Mouse (Mus musculus) MEL (cell line): Measurements from ENCODE around the gene Tmem91.

Experiments
- CTCF ChIP-seq, 3 experiments: IDR thresholded peaks in 2 of 3; conservative IDR thresholded peaks in 1 of 3; 2 replicates each; pipeline ENCODE4 v1.5.1; 2011 to 2012; ENCODE audit warnings: low read length in 3 of 3, low read depth in 2 of 3, mild to moderate bottlenecking in 2 of 3, improper control_type of control experiment in 1 of 3, inconsistent platforms in 1 of 3, mixed read lengths in 1 of 3, moderate library complexity in 1 of 3; ENCODE audit not compliant: control insufficient read depth in 1 of 3, insufficient read depth in 1 of 3, poor library complexity in 1 of 3, severe bottlenecking in 1 of 3
- E2F4 ChIP-seq: IDR thresholded peaks from 2 replicates; pipeline ENCODE4 v1.6.1; 2011; ENCODE audit warnings: low read depth, low read length, improper control_type of control experiment, borderline replicate concordance
- ETS1 ChIP-seq: IDR thresholded peaks from 2 replicates; pipeline ENCODE4 v1.6.1; 2012; ENCODE audit warnings: low read depth, mild to moderate bottlenecking, inconsistent platforms, low read length, improper control_type of control experiment, moderate library complexity
- HCFC1 ChIP-seq: IDR thresholded peaks from 2 replicates; pipeline ENCODE4 v1.6.1; 2012; ENCODE audit warnings: low read depth, mild to moderate bottlenecking, inconsistent platforms, low read length, improper control_type of control experiment, moderate library complexity
- MAFK ChIP-seq: IDR thresholded peaks from 2 replicates; pipeline ENCODE4 v1.6.1; 2011; ENCODE audit warnings: low read depth, mild to moderate bottlenecking, low read length, improper control_type of control experiment, borderline replicate concordance
- POLR2A ChIP-seq, 2 experiments: IDR thresholded peaks; 2 replicates each; pipeline ENCODE4 v1.6.1; 2011 to 2012; ENCODE audit warnings: low read length in 2 of 2, mild to moderate bottlenecking in 2 of 2, control low read depth in 1 of 2, improper control_type of control experiment in 1 of 2, low read depth in 1 of 2, moderate library complexity in 1 of 2; ENCODE audit not compliant: control insufficient read depth in 1 of 2, insufficient read depth in 1 of 2, poor library complexity in 1 of 2
- POLR2AphosphoS5 ChIP-seq: IDR thresholded peaks from 2 replicates; pipeline ENCODE4 v1.6.1; 2012; ENCODE audit warnings: low read depth, borderline replicate concordance, mild to moderate bottlenecking, inconsistent platforms, low read length, moderate library complexity, mixed read lengths
- TBP ChIP-seq: IDR thresholded peaks from 2 replicates; pipeline ENCODE4 v1.8.0; 2011; ENCODE audit warnings: low read depth, low read length, improper control_type of control experiment
- TCF12 ChIP-seq: IDR thresholded peaks from 2 replicates; pipeline ENCODE4 v1.6.1; 2014; ENCODE audit warnings: low read depth, mild to moderate bottlenecking, inconsistent platforms, low read length, improper control_type of control experiment, moderate library complexity
- USF1 ChIP-seq: IDR thresholded peaks from 2 replicates; pipeline ENCODE4 v1.6.1; 2014; ENCODE audit warnings: low read depth, mild to moderate bottlenecking, inconsistent platforms, low read length, improper control_type of control experiment, moderate library complexity
- ZMIZ1 ChIP-seq: IDR thresholded peaks from 2 replicates; pipeline ENCODE4 v1.6.1; 2012; ENCODE audit warnings: low read depth, mild to moderate bottlenecking, inconsistent platforms, low read length, improper control_type of control experiment, moderate library complexity

GRCm38 (mm10) chr7:25619722-25619991 is 55.3 kb downstream of the Tmem91 start:
- no peak for TF ChIP-seq USF1
- TF ChIP-seq HCFC1: no peak
- no peak for TF ChIP-seq CTCF (IDR thresholded peaks at IDR 0.05 in 2 of 3, conservative IDR thresholded peaks at IDR 0.05 in 1 of 3; ENCODE audit: control insufficient read depth in 1 of 3, insufficient read depth in 1 of 3, low read depth in 2 of 3, low read length in 3 of 3, poor library complexity in 1 of 3, severe bottlenecking in 1 of 3)
- no peak for TF ChIP-seq POLR2A (IDR thresholded peaks at IDR 0.05; ENCODE audit: control insufficient read depth in 1 of 2, insufficient read depth in 1 of 2, low read depth in 1 of 2, low read length in 2 of 2, poor library complexity in 1 of 2)
- no peak for TF ChIP-seq MAFK
- TF ChIP-seq TBP: no peak
- no peak for TF ChIP-seq POLR2AphosphoS5
- TF ChIP-seq E2F4: no peak
- no peak for TF ChIP-seq ZMIZ1
- no peak for TF ChIP-seq TCF12
- no peak for TF ChIP-seq ETS1
